16 mouse cellular contexts compared by ENCODE assay signal in genomic region chr3:136873809-136874449, GRCm38 (mm10).
DNase-seq lines count a peak whose midpoint lies in the region; ATAC-seq and TF ChIP-seq lines count a peak whose summit lies in the region.
"Had no signal": no experiment of that assay in that cellular context is flagged by ENCODE, and none has a peak within 500 bp of the region (broad histone marks: within the 10 kb centered on the region; RNA-seq: fewer than 3 reads in every experiment).

No protein-coding gene starts in this region.

- WGBS in neural tube, embryonic 13.5 days = 76% methylated on average over 7 of the region's 7 CpGs
- WGBS in hindbrain, embryonic 16.5 days = 76% methylated on average over 7 of the region's 7 CpGs
- 63% methylated on average over 7 of the region's 7 CpGs for WGBS in midbrain, postnatal 0 days

- H3K9ac ChIP-seq in neural tube, embryonic 13.5 days = no peak overlapping the region
- H3K9ac ChIP-seq in hindbrain, embryonic 16.5 days (ENCODE audit: low read depth, low read length) = no peak overlapping the region
- H3K9ac ChIP-seq in midbrain, postnatal 0 days (replicated peaks; ENCODE audit: low read length, poor library complexity, severe bottlenecking) = no peak overlapping the region
- H3K9ac ChIP-seq: liver, embryonic 12.5 days had no signal

- no peak for DNase-seq in frontal cortex, postnatal 36 days (ENCODE audit: low spot score in 2 of 2)
- DNase-seq in neural tube, embryonic 10.5 days (ENCODE audit: extremely low spot score, low spot score) = no peak
- no peak for DNase-seq in midbrain, postnatal 0 days (ENCODE audit: low spot score)
- DNase-seq in left cerebral cortex, adult 8-10 months (ENCODE audit: low spot score in 2 of 2) = no peak
- DNase-seq in urinary bladder, postnatal 10 days (ENCODE audit: low spot score) = no peak
- DNase-seq: heart, postnatal 10 days; kidney, adult 18-20 months; kidney, postnatal 14 days; lung, adult 2 months; thymus, postnatal 14 days had no signal

- no peak overlapping the region for H3K4me3 ChIP-seq in neural tube, embryonic 13.5 days
- no peak overlapping the region for H3K4me3 ChIP-seq in hindbrain, embryonic 16.5 days (ENCODE audit: low read length)
- H3K4me3 ChIP-seq in midbrain, postnatal 0 days (ENCODE audit: low read depth, low read length) = no peak overlapping the region
- H3K4me3 ChIP-seq: left cerebral cortex, adult 2 months; liver, embryonic 12.5 days had no signal

- H3K9me3 ChIP-seq in neural tube, embryonic 13.5 days = no peaks in the 10 kb centered on the region
- no peaks in the 10 kb centered on the region for H3K9me3 ChIP-seq in hindbrain, embryonic 16.5 days (ENCODE audit: control insufficient read depth, low read length)
- no peaks in the 10 kb centered on the region for H3K9me3 ChIP-seq in midbrain, postnatal 0 days (ENCODE audit: low read length)
- H3K9me3 ChIP-seq: liver, embryonic 12.5 days had no signal

- no peak overlapping the region for H3K4me2 ChIP-seq in neural tube, embryonic 13.5 days
- no peak overlapping the region for H3K4me2 ChIP-seq in hindbrain, embryonic 16.5 days (ENCODE audit: low read length)
- no peak overlapping the region for H3K4me2 ChIP-seq in midbrain, postnatal 0 days (ENCODE audit: low read depth, low read length, poor library complexity, severe bottlenecking)
- H3K4me2 ChIP-seq: heart, embryonic 11.5 days; liver, embryonic 12.5 days had no signal

- H3K27me3 ChIP-seq in neural tube, embryonic 13.5 days = no peaks in the 10 kb centered on the region
- H3K27me3 ChIP-seq in hindbrain, embryonic 16.5 days (replicated peaks; ENCODE audit: control insufficient read depth, insufficient read depth, low read length) = no peaks in the 10 kb centered on the region
- no peaks in the 10 kb centered on the region for H3K27me3 ChIP-seq in midbrain, postnatal 0 days (ENCODE audit: insufficient read depth, low read length)
- H3K27me3 ChIP-seq: liver, embryonic 12.5 days had no signal

- 0 out of 2 replicates have a peak overlapping the region, but pooled peaks have one; percentile 3 for H3K27ac ChIP-seq in neural tube, embryonic 13.5 days (replicated peaks)
- no peak overlapping the region for H3K27ac ChIP-seq in hindbrain, embryonic 16.5 days (ENCODE audit: low read depth, low read length)
- no peak overlapping the region for H3K27ac ChIP-seq in midbrain, postnatal 0 days (ENCODE audit: low read depth, low read length)
- H3K27ac ChIP-seq: left cerebral cortex, adult 2 months; liver, embryonic 12.5 days had no signal

- peak; percentile 23 for TF ChIP-seq CTCF in midbrain, postnatal 0 days (IDR thresholded peaks at IDR 0.05)

- H3K36me3 ChIP-seq in neural tube, embryonic 13.5 days = 0 out of 2 replicates have a peak, but pooled peaks cover 7% of the 10 kb centered on the region
- H3K36me3 ChIP-seq in hindbrain, embryonic 16.5 days (ENCODE audit: control insufficient read depth, insufficient read depth, low read length) = no peaks in the 10 kb centered on the region; the same call in 1 of the 2 replicates
- no peaks in the 10 kb centered on the region for H3K36me3 ChIP-seq in midbrain, postnatal 0 days (ENCODE audit: insufficient read depth, low read length)
- H3K36me3 ChIP-seq: liver, embryonic 12.5 days had no signal

- ATAC-seq in frontal cortex, adult (ENCODE audit: low TSS enrichment) = peak; percentile 38; the same call in 1 of the 2 replicates
- ATAC-seq in neural tube, embryonic 13.5 days (ENCODE audit: low read depth) = no peak
- ATAC-seq in hindbrain, embryonic 16.5 days = peak; percentile 40
- peak; percentile 36; the same call in 1 of the 2 replicates for ATAC-seq in midbrain, postnatal 0 days (ENCODE audit: low FRiP score)
- ATAC-seq: liver, embryonic 12.5 days had no signal

- peaks cover 36% of the 10 kb centered on the region for H3K4me1 ChIP-seq in neural tube, embryonic 13.5 days (replicated peaks)
- H3K4me1 ChIP-seq in hindbrain, embryonic 16.5 days (ENCODE audit: control insufficient read depth, insufficient read depth, low read depth, low read length) = peaks cover 13% of the 10 kb centered on the region
- H3K4me1 ChIP-seq in midbrain, postnatal 0 days (ENCODE audit: insufficient read depth, low read length) = peaks cover 3% of the 10 kb centered on the region; the same call in 1 of the 2 replicates
- H3K4me1 ChIP-seq: liver, embryonic 12.5 days had no signal
